Mouse (Mus musculus) cerebellum, postnatal 25 days (tissue): ENCODE data around the gene Tmem237.

Experiments used
- DNase-seq, 2 experiments: peaks; one replicate each; pipeline ENCODE4 v3.0.0; 2021; ENCODE audit warnings: mixed read lengths in 2 of 2

The Tmem237 gene

DNA sequence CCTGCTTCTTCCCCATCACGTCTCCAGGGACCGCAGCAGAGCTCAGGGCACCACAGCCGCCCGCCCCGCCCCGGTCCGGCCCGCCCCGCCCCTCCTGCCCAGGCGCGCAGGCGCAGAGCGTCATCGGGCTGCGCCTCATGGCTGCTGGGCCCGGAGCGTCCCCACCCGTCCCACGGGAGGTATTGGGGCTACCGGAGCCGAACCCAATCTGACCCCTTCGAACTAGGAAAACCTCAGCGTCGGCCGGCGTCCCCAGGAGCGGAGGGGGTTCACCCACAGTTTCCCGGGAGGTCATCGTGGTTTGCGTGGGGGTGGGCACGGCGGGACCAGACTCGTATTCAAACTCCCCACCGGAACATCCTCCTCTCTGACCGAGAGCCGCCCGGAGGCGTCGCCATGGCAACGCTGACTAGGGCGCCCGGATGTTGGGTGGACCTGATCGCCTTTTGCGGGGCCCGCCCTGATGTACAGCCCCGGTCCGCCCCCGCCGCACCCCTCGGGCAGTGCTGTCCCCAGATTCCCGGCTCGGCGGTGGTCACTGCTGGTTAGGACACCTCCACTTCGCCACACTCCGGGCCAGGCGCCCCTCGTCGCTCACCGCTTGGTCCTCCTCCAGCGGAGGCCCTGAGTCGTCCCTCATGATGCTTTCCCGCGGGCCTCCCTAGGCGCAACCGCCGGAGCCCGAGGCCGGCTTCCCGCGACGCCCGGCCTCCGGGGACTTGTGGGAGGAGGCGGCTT is at the start of gene Tmem237:
Gene Tmem237 (minus strand): TSS at position 689 of the 738 bp plus-strand sequence.
- peak; percentile 94 to 96 for DNase-seq

- DNase-seq: no peak
Measured at GRCm38 (mm10) chr1:59169586-59169985, 49.4 kb upstream of the Tmem237 start.

- no peak for DNase-seq
Measured at GRCm38 (mm10) chr1:59168556-59168955, 48.3 kb upstream of the Tmem237 start.

GRCm38 (mm10) chr1:59167654-59168425 is 47.6 kb upstream of the Tmem237 start:
- DNase-seq: no peak

DNA sequence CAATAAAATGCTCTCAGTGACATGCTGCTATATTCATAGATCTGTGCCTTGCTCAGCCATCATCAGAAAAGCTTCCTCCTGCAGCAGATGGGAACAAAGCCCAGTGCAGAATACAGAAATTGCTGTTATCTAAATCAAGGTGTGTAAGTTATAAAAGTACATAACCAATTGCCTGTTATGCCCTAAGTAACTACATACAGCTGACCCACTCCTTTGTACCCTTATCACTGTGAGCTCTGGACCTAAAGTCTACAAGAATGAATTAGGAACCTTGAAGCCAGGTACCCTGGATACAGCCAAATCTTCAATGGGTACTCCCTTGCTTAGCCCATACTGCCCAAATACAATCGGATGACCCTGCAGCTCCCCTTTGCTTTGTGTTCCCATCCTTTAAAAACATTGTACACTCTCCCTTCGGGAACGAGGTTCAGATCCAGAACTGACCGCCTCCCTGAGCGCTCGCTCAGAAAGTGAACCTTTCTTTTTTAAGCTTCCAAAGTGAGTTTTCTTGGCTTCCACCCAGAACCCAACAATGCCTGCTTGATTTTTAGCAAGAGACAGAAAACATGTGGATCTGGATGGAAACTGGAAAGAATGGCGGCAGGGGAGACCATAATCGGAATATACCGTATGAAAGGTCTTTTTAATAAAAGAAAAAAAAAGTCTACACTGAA is 46.2 kb upstream of the Tmem237 start:
- DNase-seq: peak in 1 of 2 experiments; percentile 4

- DNase-seq: peak in 1 of 2 experiments; percentile 46
Measured at GRCm38 (mm10) chr1:59163918-59164317, 43.7 kb upstream of the Tmem237 start.

DNA sequence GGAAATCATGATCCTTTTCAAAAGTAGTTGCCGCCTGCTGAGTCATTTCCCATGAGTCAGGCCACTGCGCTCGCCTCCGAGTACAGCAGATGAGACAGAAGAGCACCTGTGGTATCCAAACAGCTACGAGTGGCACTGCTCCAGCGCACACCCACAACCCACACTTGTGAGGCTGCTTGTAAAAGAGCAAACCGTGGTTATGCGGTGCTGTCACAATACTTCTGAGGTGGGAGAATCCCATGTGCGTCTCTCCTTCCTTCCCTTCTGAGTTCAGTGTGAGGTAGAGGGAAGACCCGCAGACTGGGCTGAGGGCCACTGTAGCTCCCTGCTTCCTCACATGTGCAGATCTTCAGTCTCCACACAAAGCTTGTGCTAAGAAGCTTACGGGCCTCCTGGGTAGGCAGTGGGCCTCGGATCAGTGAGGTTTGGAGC is 42.8 kb upstream of the Tmem237 start, which contains the start of gene Mpp4:
Gene Mpp4 (minus strand): TSS at position 360 of the 432 bp plus-strand sequence.
- peak; percentile 54 to 66 for DNase-seq

GRCm38 (mm10) chr1:59162309-59163024 is 42.3 kb upstream of the Tmem237 start:
- DNase-seq: peak in 1 of 2 experiments; percentile 56

- peak; percentile 57 to 61 for DNase-seq
Measured at GRCm38 (mm10) chr1:59161396-59161795, 41.2 kb upstream of the Tmem237 start.

- no peak for DNase-seq
Measured at GRCm38 (mm10) chr1:59160871-59161270, 40.7 kb upstream of the Tmem237 start.

GRCm38 (mm10) chr1:59159136-59159535 is 38.9 kb upstream of the Tmem237 start:
- peak in 1 of 2 experiments; percentile 25 for DNase-seq

DNA sequence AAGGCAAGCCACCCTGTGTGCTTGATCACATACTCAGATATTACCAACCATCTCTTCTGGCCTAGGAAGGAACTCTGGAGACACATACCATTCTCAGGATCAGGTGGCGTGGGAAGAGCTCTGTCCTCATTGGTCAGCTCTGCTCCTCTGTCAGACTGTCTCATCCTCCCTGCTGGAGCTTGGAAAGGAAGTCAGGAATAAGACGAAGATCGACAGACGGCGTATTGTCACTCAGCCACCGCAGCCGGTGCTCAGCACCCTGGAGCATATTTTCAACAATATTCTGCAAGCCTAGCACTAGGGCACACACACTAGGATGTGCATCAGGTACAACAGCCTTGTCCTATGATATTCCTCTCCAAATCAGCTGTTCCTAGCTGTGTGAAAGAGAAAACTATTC is 38.3 kb upstream of the Tmem237 start:
- DNase-seq: peak; percentile 39 to 42

DNA sequence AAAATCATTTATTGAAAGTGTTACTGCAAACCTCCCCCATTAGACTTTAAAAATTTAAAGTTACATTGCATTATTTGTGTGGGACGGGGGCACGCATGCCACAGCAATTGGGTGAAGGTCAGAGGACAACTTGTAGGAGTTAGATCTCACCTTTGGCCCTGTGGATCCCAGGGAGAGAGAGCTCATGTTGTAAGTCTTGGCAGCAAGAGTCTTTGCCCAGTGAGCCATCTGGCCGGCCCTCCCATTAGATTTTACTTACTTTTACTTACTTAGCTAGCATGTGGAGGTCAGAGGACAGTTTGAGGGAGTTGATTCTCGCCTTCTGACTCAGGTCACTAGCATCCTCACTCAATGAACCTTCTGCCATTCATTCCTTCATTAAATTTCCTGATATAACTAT is 37.6 kb upstream of the Tmem237 start:
- no peak for DNase-seq

DNA sequence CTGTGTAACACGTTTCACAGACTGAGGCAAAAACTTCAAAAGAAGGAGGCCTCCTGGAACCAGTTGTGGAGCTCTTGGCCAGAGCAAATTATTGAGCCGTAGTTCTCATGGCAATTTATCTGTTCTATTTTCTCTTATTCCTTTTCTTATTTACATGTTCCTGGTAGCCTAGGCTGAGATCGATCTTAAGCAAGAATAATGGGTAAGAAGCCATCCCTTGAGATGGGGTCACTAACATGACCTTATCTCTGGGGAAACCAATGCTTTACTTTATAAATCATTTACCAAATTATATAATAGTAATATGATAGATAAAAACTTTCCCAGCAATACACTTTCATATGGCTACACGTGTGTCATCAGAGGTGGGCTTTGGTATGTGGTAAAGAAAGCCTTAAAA is 32.1 kb upstream of the Tmem237 start:
- DNase-seq: no peak

DNA sequence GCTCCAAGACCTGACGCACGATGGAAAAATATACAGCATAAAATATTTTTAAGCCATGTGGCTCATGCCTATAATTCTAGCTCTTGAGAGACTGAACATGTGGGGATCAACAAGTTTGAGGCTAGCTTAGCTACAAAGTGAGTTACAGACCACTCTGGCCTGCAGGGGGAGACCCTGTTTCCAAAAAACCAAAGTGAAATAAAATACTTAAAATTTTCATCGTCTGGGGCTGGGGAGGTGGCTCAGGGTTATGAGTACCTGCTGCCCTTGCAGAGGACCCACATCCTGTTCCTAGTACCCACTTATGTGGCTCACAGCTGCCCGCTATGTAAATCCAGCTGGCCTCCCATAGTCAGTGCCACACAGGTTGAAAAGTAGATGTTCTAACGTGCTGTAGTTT is 30.3 kb upstream of the Tmem237 start:
- DNase-seq: no peak

- peak; percentile 51 to 70 for DNase-seq
Measured at GRCm38 (mm10) chr1:59144543-59144942, 24.3 kb upstream of the Tmem237 start.

DNA sequence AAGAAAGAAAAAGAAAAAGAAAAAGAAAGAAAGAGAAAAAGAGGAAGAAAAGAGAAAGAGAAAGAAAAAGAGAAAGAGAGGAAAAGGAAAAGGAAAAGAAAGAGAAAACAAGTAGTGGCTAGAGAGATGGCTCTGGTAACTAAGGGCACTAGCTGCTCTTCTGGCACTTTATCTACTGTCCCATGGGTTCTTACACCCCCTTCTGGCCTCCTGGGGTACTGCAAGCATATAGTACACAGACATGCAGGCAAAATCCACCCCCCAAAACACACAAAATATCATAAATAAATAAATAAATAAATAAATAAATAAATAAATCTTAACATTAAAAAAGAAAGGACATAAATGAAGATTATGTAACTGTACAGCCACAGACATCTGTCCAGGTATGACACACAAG is 22.6 kb upstream of the Tmem237 start:
- peak; percentile 39 to 70 for DNase-seq

GRCm38 (mm10) chr1:59134419-59134818 is 14.2 kb upstream of the Tmem237 start:
- no peak for DNase-seq

GRCm38 (mm10) chr1:59128879-59129278 is 8.7 kb upstream of the Tmem237 start:
- no peak for DNase-seq

DNA sequence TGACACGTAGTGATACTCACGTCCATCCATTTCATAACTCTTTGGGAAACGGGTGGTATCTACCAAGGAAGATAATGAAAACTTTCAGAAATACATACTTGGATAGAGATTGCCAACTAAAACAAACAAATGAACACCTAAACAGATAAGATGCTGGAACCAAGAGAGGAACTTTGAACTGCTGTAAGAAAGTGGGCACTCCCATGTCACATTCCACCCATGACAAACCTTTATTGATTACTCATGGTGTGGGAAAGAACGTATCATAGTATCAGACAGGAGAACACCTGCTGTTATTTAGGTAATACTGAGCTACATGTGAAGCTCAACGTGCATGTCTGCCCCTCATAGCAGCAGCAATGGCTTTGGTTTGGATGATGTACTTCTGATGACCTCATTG is 5.3 kb upstream of the Tmem237 start:
- DNase-seq: no peak

GRCm38 (mm10) chr1:59110524-59110923 is 9.7 kb downstream of the Tmem237 start:
- DNase-seq: no peak

DNA sequence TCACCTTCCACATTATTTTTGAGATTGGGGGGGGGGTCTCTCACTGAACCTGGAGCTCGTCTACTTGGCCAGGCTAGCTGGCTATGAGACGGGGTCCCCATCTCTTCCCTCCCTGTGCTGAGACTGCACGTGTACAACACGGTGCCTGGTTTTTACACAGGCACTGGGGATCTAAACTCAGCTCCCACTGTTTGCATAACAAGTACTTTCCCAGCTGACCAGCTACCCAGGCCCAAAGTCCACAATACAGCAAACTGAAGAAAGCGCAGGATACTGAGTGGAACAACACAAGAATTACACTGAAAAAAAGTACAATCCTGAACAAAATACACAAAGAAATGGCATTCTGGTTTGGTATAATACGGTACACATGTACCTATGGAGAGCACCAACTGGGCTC is 18.1 kb downstream of the Tmem237 start:
- no peak for DNase-seq

GRCm38 (mm10) chr1:59101020-59101419 is 19.2 kb downstream of the Tmem237 start:
- DNase-seq: no peak
